Mouse (Mus musculus): ENCODE measurements around the gene Srcap.

Gene Srcap

DNA sequence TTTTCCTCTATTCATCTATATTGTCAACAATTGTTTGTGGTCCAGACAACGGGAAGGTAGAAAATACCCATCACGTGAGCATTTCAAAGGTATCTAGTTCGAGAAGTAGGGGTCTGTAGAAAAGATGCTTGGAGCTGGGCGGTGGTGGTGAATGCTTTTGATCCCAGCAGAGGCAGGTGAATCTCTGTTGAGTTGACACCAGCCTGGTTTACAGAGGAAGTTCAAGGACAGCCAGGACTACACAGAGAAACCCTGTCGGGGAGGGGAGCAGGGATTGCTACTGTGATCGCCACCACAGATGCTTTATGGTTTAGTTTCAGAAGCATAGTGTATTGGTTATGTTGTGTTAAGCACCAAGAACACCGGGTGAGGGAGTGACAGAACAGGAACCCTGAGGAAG lies 62.3 kb downstream of the Srcap start:
- peak; percentile 54 for DNase-seq (ENCODE audit: low read depth)

DNA sequence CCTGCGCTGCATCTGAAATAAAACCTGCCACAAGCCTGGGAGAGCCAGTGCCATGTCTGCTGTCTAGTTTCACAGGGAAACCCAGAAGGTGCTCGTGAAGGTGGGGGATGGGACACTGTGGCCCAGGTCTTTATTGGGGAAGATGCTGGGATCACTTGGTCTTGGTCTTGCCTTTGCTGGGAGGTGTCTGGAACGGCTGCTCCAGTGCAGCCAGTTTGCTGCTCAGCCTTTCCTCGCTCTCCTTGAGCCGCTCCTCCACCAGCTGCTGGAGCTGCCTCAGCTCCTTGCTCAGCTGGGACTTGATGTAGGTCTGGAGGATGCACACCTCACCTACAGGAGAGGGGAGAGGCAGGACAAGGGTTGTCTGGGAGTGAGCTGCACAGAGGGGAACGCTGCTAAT lies 71.5 kb downstream of the Srcap start:
- no peak for DNase-seq (ENCODE audit: low read depth)

DNA sequence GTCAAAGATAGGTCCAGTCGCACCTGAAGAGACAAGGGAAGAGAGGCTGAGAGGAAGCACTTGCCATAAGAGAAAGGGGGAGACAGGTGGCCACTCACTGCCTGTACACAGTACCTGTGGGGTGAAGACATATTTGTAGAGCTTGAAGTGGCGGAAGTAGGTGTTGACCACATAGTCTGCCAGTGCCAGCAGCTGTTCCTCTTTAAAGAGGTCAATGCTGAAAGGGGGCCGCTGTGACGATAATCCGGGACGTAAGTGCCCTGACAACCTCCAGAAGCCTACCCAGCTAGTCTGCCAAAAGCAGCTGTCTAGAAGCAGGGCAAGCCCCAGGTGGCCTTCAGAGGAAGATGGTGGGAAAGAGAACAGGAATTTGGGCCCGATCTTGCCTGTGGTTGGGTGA lies 73.2 kb downstream of the Srcap start:
- DNase-seq (ENCODE audit: low read depth) = no peak

DNA sequence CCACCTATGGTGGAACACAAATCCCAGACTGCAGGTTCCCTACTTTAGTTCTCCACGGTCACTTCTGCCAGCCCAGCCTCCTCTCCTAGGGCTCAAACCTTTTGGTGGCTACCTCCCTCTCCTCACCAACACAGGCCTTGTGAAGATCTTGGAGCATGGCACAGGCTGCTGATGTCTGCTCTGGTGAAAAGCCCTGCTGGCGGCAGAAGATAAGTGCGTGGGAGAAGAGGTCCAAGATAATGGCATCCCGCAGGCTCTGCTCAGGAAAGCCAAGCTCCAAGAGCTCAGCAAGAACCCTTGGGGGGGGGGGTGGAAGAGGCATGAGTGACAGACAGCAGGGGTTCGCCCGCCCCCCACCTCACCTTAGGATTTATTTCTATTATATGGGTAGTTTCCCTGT lies 74.4 kb downstream of the Srcap start:
- DNase-seq (ENCODE audit: low read depth) = no peak

DNA sequence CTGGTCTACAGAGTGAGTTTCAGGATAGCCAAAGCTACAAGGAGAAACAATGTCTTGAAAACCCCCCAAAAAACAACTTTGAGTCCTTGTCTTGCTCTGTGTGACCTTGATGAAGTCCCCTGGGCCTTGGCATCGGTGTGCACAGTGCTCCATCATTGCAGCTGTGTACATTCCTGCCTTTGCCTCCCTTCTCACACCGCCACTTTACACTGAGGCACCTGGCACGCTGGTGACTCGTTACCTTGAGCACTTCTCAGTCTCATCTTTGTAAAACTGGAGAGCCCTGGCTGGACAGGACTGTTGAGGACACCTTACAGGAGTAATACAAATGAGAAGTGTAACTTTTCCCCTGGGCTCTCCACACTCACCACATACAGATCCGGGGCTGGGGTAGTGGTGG lies 75.4 kb downstream of the Srcap start:
- no peak for DNase-seq (ENCODE audit: low read depth)

DNA sequence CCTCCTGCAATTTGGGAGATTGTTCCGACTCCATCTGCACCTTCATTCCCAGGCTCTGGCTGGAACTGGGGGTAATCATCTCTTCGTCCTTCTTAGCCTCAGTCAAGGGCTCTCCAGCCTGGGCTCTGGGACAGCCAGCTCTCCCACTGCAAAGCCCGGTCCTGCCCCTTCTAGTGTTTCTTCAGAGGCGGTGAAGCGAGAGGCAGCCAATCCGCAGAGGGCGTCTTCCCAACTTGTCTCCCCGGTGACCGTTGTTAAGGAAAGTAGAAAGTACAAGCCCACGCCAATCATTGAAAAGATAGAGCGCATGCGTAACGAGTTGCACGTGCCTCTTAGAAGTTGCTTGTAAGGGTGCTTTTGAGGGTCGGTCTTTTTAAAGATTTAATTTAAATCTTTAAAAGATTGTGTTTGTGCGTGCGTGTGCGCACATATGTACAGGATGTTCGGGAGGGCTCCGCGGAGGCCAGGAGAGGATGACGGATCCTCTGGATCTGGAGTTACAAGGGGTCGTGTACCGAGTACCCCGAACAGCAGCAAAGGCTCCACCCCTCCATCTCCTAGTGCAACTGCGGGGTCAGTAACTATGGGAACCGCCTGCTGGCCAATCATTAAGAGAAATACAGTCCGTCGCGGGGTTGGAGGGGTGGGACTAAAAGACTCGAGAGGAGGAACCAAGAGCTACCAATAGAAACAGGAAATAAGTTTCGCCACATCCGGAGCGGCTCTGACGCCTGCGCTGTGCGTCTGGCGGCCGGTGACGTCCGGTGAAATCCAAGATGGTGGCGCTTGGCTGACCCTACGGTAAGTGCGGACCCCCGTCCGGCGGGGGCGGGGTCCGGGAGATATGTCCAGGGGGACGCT lies 76.5 kb downstream of the Srcap start, which contains the start of the genes Ccdc189 and Rnf40:
TSS of gene Ccdc189 (minus strand) at position 585 of the 861 bp plus-strand sequence.
TSS of gene Rnf40 (plus strand) at position 757 of the 861 bp plus-strand sequence.
- DNase-seq (ENCODE audit: low read depth) = peak; percentile 98

DNA sequence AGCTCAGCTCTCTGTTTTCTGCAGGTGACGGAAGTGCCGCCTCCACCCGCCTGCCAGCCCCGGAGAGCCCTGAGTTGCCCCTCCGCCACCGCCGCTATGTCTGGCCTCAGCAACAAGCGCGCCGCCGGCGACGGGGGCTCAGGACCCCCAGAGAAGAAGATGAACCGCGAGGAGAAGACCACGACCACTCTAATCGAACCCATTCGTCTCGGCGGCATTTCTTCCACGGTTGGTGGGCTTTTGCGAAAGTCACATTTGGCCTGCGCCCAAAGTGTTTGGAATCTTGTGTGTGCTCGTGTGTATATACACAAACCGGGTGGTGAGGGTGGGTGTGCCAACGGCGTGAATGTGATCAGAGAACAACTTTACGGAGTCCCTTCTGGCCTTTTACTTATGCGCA lies 77.1 kb downstream of the Srcap start:
- DNase-seq (ENCODE audit: low read depth) = no peak

DNA sequence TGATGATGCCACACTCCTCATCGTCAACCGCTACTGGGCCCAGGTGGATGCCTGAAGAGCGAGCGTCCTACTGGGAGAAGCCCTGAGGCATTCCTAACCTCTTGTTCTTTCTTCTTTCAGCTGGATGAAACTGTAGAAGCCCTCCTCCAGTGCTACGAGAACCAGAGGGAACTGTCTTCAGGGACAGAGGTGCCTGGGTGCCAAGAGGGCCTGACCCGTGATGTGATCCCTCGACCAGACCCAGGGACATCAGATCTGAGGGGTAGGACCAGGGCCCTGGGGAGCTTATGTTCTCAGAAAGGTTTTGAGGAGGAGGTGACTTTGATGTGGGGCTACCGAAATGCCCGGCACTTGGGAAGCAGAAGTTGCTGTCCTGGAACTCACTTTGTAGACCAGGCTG lies 77.9 kb downstream of the Srcap start:
- DNase-seq (ENCODE audit: low read depth) = no peak

DNA sequence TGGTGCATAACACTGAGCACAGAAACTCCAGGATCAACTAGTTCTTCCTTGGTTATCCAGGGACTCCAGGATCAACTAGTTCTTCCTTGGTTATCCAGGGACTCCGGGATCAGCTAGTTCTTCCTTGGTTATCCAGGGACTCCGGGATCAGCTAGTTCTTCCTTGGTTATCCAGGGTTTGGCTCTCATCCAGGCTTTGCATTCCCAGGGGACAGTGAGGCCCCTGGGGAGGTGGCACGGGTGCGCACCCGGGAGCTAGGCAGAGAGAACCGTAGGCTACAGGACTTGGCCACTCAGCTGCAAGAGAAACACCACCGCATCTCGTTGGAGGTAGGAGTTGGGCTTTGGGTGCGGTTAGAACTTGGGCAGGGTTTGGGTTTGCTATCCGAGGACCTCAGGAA lies 79.3 kb downstream of the Srcap start:
- no peak for DNase-seq (ENCODE audit: low read depth)

DNA sequence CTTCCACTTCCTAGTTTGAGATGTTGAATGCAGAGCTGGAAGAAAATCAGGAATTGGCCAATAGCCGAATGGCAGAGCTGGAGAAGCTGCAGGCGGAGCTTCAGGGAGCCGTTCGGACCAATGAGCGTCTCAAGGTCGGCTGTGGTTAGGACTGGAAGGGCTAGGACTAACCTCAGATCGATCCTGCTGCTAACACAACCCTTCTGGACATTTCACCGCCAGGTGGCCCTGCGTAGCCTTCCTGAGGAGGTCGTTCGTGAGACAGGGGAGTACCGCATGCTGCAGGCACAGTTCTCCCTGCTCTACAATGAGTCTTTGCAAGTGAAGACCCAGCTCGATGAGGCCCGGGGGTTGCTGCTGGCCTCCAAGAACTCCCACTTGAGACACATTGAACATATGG lies 80.8 kb downstream of the Srcap start:
- no peak for DNase-seq (ENCODE audit: low read depth)

DNA sequence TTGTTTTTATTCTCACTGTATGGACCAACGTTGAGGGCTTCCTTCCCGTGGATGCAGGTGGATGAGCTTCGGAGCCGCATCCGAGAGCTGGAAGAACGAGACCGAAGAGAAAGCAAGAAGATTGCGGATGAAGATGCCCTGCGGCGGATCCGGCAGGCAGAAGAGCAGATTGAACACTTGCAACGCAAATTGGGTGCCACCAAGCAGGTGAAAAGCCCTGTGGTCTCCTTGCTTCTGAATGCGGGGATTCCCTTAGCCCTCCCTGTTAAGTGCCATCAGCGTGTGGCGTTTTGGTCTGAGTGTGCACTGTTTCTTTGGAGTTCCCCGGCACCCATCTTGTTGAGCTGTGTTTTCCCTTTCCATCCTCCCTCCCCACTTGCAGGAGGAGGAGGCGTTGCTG lies 85.0 kb downstream of the Srcap start:
- DNase-seq (ENCODE audit: low read depth) = no peak

DNA sequence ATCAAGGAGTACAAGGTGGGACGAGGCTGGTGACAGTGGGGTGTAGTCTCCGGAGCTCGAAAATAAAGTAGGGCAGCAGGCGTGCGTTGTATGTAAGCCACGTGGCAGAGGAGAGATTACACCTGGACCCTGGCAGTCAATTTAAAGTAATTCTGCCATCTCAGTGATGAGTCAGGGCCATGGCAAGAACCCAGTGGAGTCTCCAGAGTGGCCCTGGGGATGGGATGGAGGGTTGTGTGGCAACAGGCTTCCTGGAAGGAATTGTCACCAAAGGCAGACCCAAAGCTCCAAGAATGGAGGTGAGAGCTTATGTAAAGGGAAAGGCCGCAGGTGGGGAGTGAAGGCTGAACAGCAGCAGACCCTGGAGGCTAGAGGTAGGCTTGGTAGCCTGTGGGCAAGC lies 88.8 kb downstream of the Srcap start:
- no peak for DNase-seq (ENCODE audit: low read depth)

DNA sequence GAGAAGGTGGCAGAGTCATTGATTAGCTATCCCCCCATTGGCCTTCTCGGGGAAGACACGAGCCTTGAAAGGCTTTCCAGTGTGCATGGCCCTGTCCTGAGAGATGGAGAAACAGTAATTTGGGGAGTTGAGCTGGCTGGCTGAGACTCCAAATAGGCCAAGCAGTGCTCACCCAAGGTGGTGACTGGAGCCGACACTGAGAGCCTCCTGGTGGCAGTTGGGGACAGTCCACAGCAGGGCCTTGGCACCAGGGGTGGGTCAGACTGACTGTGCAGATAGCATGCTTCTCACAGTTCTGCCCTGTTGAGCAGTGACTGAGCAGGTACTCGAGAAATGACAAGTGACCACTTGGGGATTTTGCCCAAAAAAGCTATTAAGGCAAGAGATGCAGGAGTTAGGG lies 90.0 kb downstream of the Srcap start:
- no peak for DNase-seq (ENCODE audit: low read depth)

DNA sequence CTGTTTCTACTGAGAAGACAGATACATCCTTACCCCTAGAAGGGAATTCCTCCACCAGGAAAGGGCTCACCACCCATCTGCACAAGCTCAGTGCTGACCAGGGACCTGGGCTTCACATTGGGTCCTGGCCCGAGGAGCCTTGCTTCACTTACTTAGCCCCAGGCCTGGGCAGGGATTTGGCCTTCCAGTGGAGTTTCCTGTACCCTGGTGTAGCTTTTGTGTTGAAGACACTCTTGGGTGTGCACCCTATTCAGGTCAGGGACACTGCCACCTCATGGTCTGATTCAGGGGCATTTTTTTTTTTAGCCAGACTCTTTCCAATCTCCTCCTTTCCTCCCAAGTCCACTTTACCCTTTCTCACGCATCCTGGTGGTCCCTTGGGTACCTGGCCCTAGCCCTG lies 91.1 kb downstream of the Srcap start:
- no peak for DNase-seq (ENCODE audit: low read depth)

DNA sequence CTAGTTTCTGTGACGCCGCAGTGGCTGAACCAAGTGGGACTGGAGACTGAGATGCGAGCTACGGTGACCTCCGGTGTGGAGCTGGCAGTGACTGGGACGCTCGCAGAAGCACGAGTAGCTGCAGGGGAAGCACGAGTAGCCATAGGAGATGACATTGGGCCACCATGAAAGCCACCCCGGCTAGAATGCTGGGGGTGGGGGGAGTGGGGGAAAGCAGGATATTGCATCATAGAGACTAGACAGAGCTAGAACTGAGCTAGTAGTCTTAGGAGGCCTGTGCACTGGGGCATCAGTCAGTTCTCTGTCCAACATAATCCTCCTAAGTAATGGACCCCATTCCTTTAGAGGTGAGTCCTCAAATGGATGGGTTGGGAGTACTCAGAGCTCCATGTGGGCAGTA lies 92.5 kb downstream of the Srcap start:
- no peak for DNase-seq (ENCODE audit: low read depth)

DNA sequence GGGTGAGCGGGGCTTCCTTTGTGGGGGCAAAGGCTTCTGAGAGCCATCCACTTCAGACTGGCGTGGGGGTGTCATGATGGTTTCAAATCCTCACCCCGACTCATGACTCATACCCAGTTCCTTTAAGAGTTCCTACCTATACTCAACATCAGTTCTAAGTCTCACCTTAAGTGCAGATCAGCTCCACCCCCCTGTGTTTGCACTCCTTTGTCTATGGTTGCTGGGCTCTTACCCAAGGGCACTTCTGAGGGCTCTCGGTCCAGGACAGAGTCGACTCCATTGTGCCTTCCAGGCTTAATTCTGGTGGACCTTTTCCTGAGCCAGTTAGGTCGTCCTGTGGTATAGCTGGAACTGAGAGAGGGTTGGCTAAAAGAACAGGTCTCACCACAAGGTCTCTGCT lies 95.4 kb downstream of the Srcap start:
- DNase-seq (ENCODE audit: low read depth) = no peak
